Comparison of ENCODE assay signal across 31 mouse cellular contexts in genomic region chr6:88266055-88266454, GRCm38 (mm10). TPM values are rescaled to one million over a fixed set of nuclear protein-coding genes. Genes with fewer than 3 reads are reported as not detected.
DNase-seq lines count a peak whose midpoint lies in the region; ATAC-seq and TF ChIP-seq lines count a peak whose summit lies in the region.
"Had no signal": no experiment of that assay in that cellular context is flagged by ENCODE, and none has a peak within 500 bp of the region (broad histone marks: within the 10 kb centered on the region; RNA-seq: fewer than 3 reads in every experiment).

No protein-coding gene starts in this region.

- no peak for DNase-seq in liver, postnatal 0 days
- DNase-seq in kidney, postnatal 10 days: no peak
- no peak for DNase-seq in hindbrain, embryonic 11.5 days (ENCODE audit: low spot score)
- DNase-seq: adrenal gland, adult 8-10 months; adrenal gland, postnatal 25 days; cerebellum, adult 11-12 months; cerebellum, adult 8-10 months; cerebellum, postnatal 10 days; cerebellum, postnatal 36 days; embryo, embryonic 11 days; gastrocnemius, postnatal 25 days; heart, adult 18-20 months; heart, postnatal 10 days; heart, postnatal 36 days had no signal

- H3K9ac ChIP-seq in liver, embryonic 12.5 days: no peak overlapping the region
- no peak overlapping the region for H3K9ac ChIP-seq in liver, postnatal 0 days (replicated peaks)
- H3K9ac ChIP-seq in liver, embryonic 16.5 days (ENCODE audit: low read depth, low read length): no peak overlapping the region
- H3K9ac ChIP-seq in hindbrain, embryonic 11.5 days (ENCODE audit: low read depth, low read length): no peak overlapping the region
- H3K9ac ChIP-seq: embryonic facial prominence, embryonic 13.5 days; forebrain, embryonic 12.5 days; forebrain, embryonic 15.5 days; heart, embryonic 12.5 days; heart, embryonic 15.5 days; hindbrain, embryonic 14.5 days had no signal

- H3K4me3 ChIP-seq in liver, embryonic 12.5 days: no peak overlapping the region
- H3K4me3 ChIP-seq in liver, postnatal 0 days (ENCODE audit: low read depth, low read length): no peak overlapping the region
- H3K4me3 ChIP-seq in liver, embryonic 16.5 days (ENCODE audit: low read depth, low read length): no peak overlapping the region
- no peak overlapping the region for H3K4me3 ChIP-seq in hindbrain, embryonic 11.5 days (ENCODE audit: low read depth, low read length)
- H3K4me3 ChIP-seq: embryonic facial prominence, embryonic 10.5 days; embryonic facial prominence, embryonic 13.5 days; forebrain, embryonic 12.5 days; forebrain, embryonic 15.5 days; heart, embryonic 12.5 days; heart, embryonic 15.5 days; hindbrain, embryonic 10.5 days had no signal

- no peak overlapping the region for H3K4me2 ChIP-seq in liver, embryonic 12.5 days
- no peak overlapping the region for H3K4me2 ChIP-seq in liver, postnatal 0 days (ENCODE audit: low read depth, low read length)
- no peak overlapping the region for H3K4me2 ChIP-seq in liver, embryonic 16.5 days (ENCODE audit: low read depth, low read length)
- H3K4me2 ChIP-seq in hindbrain, embryonic 11.5 days (replicated peaks; ENCODE audit: low read depth, low read length): no peak overlapping the region
- H3K4me2 ChIP-seq: embryonic facial prominence, embryonic 13.5 days; forebrain, embryonic 12.5 days; forebrain, embryonic 15.5 days; heart, embryonic 12.5 days; heart, embryonic 15.5 days; hindbrain, embryonic 14.5 days had no signal

- WGBS in liver, embryonic 12.5 days (ENCODE audit: insufficient replicate concordance): 59% methylated on average over 3 of the region's 3 CpGs
- 66% methylated on average over 3 of the region's 3 CpGs for WGBS in liver, postnatal 0 days (ENCODE audit: insufficient replicate concordance)
- 37% methylated on average over 3 of the region's 3 CpGs for WGBS in liver, embryonic 16.5 days (ENCODE audit: insufficient replicate concordance)
- WGBS in hindbrain, embryonic 11.5 days: 82% methylated on average over 3 of the region's 3 CpGs

- TF ChIP-seq CTCF in liver, postnatal 0 days (IDR thresholded peaks at IDR 0.05; ENCODE audit: low read depth): no peak

- TF ChIP-seq EP300 in liver, postnatal 0 days (IDR thresholded peaks at IDR 0.05; ENCODE audit: low read depth): no peak

- H3K36me3 ChIP-seq in liver, embryonic 12.5 days: peaks cover 2% of the 10 kb centered on the region; the same call in 1 of the 2 replicates
- no peaks in the 10 kb centered on the region for H3K36me3 ChIP-seq in liver, postnatal 0 days (replicated peaks; ENCODE audit: insufficient read depth, low read length)
- H3K36me3 ChIP-seq in liver, embryonic 16.5 days (ENCODE audit: control insufficient read depth, insufficient read depth): no peaks in the 10 kb centered on the region
- no peaks in the 10 kb centered on the region for H3K36me3 ChIP-seq in hindbrain, embryonic 11.5 days (ENCODE audit: control insufficient read depth, insufficient read depth, low read length)
- H3K36me3 ChIP-seq: embryonic facial prominence, embryonic 10.5 days; embryonic facial prominence, embryonic 13.5 days; forebrain, embryonic 12.5 days; forebrain, embryonic 15.5 days; heart, embryonic 12.5 days; heart, embryonic 15.5 days; hindbrain, embryonic 10.5 days had no signal

- peaks cover 28% of the 10 kb centered on the region for H3K4me1 ChIP-seq in liver, embryonic 12.5 days
- H3K4me1 ChIP-seq in liver, postnatal 0 days (ENCODE audit: insufficient read depth): no peaks in the 10 kb centered on the region
- no peaks in the 10 kb centered on the region; the same call in 1 of the 2 replicates for H3K4me1 ChIP-seq in liver, embryonic 16.5 days (ENCODE audit: control insufficient read depth, low read depth, low read length)
- no peaks in the 10 kb centered on the region for H3K4me1 ChIP-seq in hindbrain, embryonic 11.5 days (replicated peaks; ENCODE audit: control insufficient read depth, insufficient read depth, low read length)
- H3K4me1 ChIP-seq: embryonic facial prominence, embryonic 13.5 days had no signal

- ATAC-seq in liver, embryonic 12.5 days: peak; percentile 36; the same call in 1 of the 2 replicates
- ATAC-seq in liver, postnatal 0 days: no peak
- peak; percentile 54; the same call in 1 of the 2 replicates for ATAC-seq in erythroblast, adult 5-6 weeks (replicated peaks; ENCODE audit: low FRiP score, poor library complexity, severe bottlenecking)
- ATAC-seq in liver, embryonic 16.5 days (ENCODE audit: low read depth): peak; percentile 68
- ATAC-seq in hindbrain, embryonic 11.5 days (ENCODE audit: low FRiP score): no peak
- ATAC-seq: activated CD4-positive, CD25-positive, alpha-beta regulatory T cell, adult 4 months; forebrain, embryonic 15.5 days; hindbrain, postnatal 0 days had no signal

- H3K9me3 ChIP-seq in liver, embryonic 12.5 days (replicated peaks): no peaks in the 10 kb centered on the region
- H3K9me3 ChIP-seq in liver, postnatal 0 days (ENCODE audit: low read length): no peaks in the 10 kb centered on the region
- H3K9me3 ChIP-seq in liver, embryonic 16.5 days (replicated peaks; ENCODE audit: control insufficient read depth, low read length): no peaks in the 10 kb centered on the region
- H3K9me3 ChIP-seq in hindbrain, embryonic 11.5 days (ENCODE audit: control insufficient read depth, low read length): no peaks in the 10 kb centered on the region
- H3K9me3 ChIP-seq: embryonic facial prominence, embryonic 10.5 days; embryonic facial prominence, embryonic 13.5 days; forebrain, embryonic 12.5 days; forebrain, embryonic 15.5 days; heart, embryonic 12.5 days; heart, embryonic 15.5 days; hindbrain, embryonic 10.5 days had no signal

- H3K27ac ChIP-seq in liver, embryonic 12.5 days: no peak overlapping the region
- H3K27ac ChIP-seq in liver, postnatal 0 days (ENCODE audit: low read depth): no peak overlapping the region
- H3K27ac ChIP-seq in liver, embryonic 16.5 days (ENCODE audit: low read length): no peak overlapping the region
- H3K27ac ChIP-seq in hindbrain, embryonic 11.5 days (ENCODE audit: low read depth, low read length): no peak overlapping the region
- H3K27ac ChIP-seq: embryonic facial prominence, embryonic 10.5 days; embryonic facial prominence, embryonic 13.5 days; forebrain, embryonic 12.5 days; forebrain, embryonic 15.5 days; heart, embryonic 15.5 days; hindbrain, embryonic 10.5 days; hindbrain, embryonic 14.5 days; hindbrain, postnatal 0 days had no signal

- H3K27me3 ChIP-seq in liver, embryonic 12.5 days (replicated peaks): no peaks in the 10 kb centered on the region
- H3K27me3 ChIP-seq in liver, postnatal 0 days (ENCODE audit: insufficient read depth, low read length): no peaks in the 10 kb centered on the region
- no peaks in the 10 kb centered on the region for H3K27me3 ChIP-seq in liver, embryonic 16.5 days (ENCODE audit: control insufficient read depth, insufficient read depth, low read depth, low read length)
- H3K27me3 ChIP-seq in hindbrain, embryonic 11.5 days (ENCODE audit: control insufficient read depth, insufficient read depth, low read length): no peaks in the 10 kb centered on the region
- H3K27me3 ChIP-seq: embryonic facial prominence, embryonic 13.5 days; forebrain, embryonic 12.5 days; forebrain, embryonic 15.5 days; heart, embryonic 15.5 days had no signal

RNA-seq across cellular contexts. Expression of gene Dnajb8, which starts 44.0 kb away (rescaled TPM):
- polyA plus RNA-seq in liver, embryonic 12.5 days (2016; fragmentation: Nextera tagmentation; extraction: Ambion mirVana): not detected in 2 replicates
- not detected in 2 replicates for polyA plus RNA-seq in liver, postnatal 0 days (2015; fragmentation: Nextera tagmentation; extraction: Ambion mirVana)
- not detected in 2 replicates for total RNA-seq in erythroblast, adult 5-6 weeks (2015; ENCODE audit: low replicate concordance)
- not detected in 2 replicates for total RNA-seq in erythroblast, adult 5-6 weeks (2017; ENCODE audit: low replicate concordance)
- polyA plus RNA-seq in liver, embryonic 16.5 days (2015; fragmentation: Nextera tagmentation; extraction: Ambion mirVana): not detected in 2 replicates
- polyA plus RNA-seq in hindbrain, embryonic 11.5 days (2014; fragmentation: Nextera tagmentation; extraction: Ambion mirVana): not detected in 2 replicates
- total RNA-seq: adrenal gland, adult 8-10 months; adrenal gland, postnatal 25 days; ES-E14; gastrocnemius, adult 8-10 months; gastrocnemius, postnatal 25 days; heart, adult 18-20 months; heart, postnatal 10 days; heart, postnatal 36 days; hindbrain, postnatal 0 days had no signal
- polyA plus RNA-seq: activated CD4-positive, CD25-positive, alpha-beta regulatory T cell, adult 4 months; brain, embryonic 14.5 days; cortical plate, adult 2 months; embryonic facial prominence, embryonic 10.5 days; embryonic facial prominence, embryonic 13.5 days; forebrain, embryonic 12.5 days; forebrain, embryonic 15.5 days; heart, embryonic 12.5 days; heart, embryonic 15.5 days; hindbrain, embryonic 10.5 days; hindbrain, embryonic 14.5 days; hindbrain, postnatal 0 days had no signal

Comparison
In these comparisons a context has a peak if more than half of its experiments do, and no peak if none do; other contexts are left out.
1. ATAC-seq: peak in liver, embryonic 12.5 days (single experiment), erythroblast, adult 5-6 weeks (single experiment) and liver, embryonic 16.5 days (single experiment); none in liver, postnatal 0 days (single experiment) and hindbrain, embryonic 11.5 days (single experiment).